Mouse (Mus musculus): Measurements from ENCODE around the gene Rps15.
"Not testable (repeated sequence)": the region's sequence is repeated elsewhere in the genome, so short reads cannot be mapped to it uniquely, and the experiment has no call there.

The Rps15 gene

GRCm38 (mm10) chr10:80292251-80293146, at the start of gene Rps15:
Gene Rps15 (plus strand): TSS chr10:80292453.
- DNase-seq, result peak; percentile 99

GRCm38 (mm10) chr10:80242607-80243006, 49.6 kb upstream of the Rps15 start:
- DNase-seq, result no peak

GRCm38 (mm10) chr10:80244791-80245399, 47.4 kb upstream of the Rps15 start:
- DNase-seq, result no peak

- peak; percentile 96 for DNase-seq
Measured at GRCm38 (mm10) chr10:80245600-80245999, 46.7 kb upstream of the Rps15 start.

- no peak for DNase-seq
Measured at GRCm38 (mm10) chr10:80247849-80248248, 44.4 kb upstream of the Rps15 start.

- DNase-seq, result not testable (repeated sequence)
Measured at GRCm38 (mm10) chr10:80248437-80248836, 43.8 kb upstream of the Rps15 start.

- peak; percentile 99 for DNase-seq
Measured at GRCm38 (mm10) chr10:80248971-80249640, 43.1 kb upstream of the Rps15 start, which contains the start of gene Ndufs7. Gene Ndufs7 (plus strand): TSS chr10:80249121.

- peak; percentile 89 for DNase-seq
Measured at GRCm38 (mm10) chr10:80250059-80250458, 42.2 kb upstream of the Rps15 start.

GRCm38 (mm10) chr10:80250573-80250972, 41.7 kb upstream of the Rps15 start:
- peak; percentile 90 for DNase-seq

GRCm38 (mm10) chr10:80252011-80252410, 40.2 kb upstream of the Rps15 start:
- peak; percentile 93 for DNase-seq

- peak; percentile 98 for DNase-seq
Measured at GRCm38 (mm10) chr10:80252493-80253274, 39.6 kb upstream of the Rps15 start.

- peak; percentile 94 for DNase-seq
Measured at GRCm38 (mm10) chr10:80253551-80253950, 38.7 kb upstream of the Rps15 start.

GRCm38 (mm10) chr10:80254331-80255297, 37.6 kb upstream of the Rps15 start:
- peak; percentile 94 for DNase-seq

GRCm38 (mm10) chr10:80255881-80256535, 36.2 kb upstream of the Rps15 start:
- DNase-seq, result peak; percentile 95

GRCm38 (mm10) chr10:80257936-80258335, 34.3 kb upstream of the Rps15 start:
- DNase-seq, result no peak

GRCm38 (mm10) chr10:80258752-80259462, 33.3 kb upstream of the Rps15 start:
- DNase-seq, result peak; percentile 95

- DNase-seq, result no peak
Measured at GRCm38 (mm10) chr10:80259463-80259805, 32.8 kb upstream of the Rps15 start.

- DNase-seq, result peak; percentile 97
Measured at GRCm38 (mm10) chr10:80259861-80260641, 32.2 kb upstream of the Rps15 start.

Data from heart, adult 11 months (tissue).